Mouse (Mus musculus) liver, embryonic 11.5 days (tissue): Measurements from ENCODE around the gene Tmem265. TPM values are rescaled to one million over a fixed set of nuclear protein-coding genes. Genes with fewer than 3 reads are reported as not detected.

Experiments used
- ATAC-seq: fragments of 200-750 bp; cut with Nextera tagmentation; replicated peaks from 2 replicates; pipeline ENCODE4 v1.8.0; 2017; ENCODE audit warnings: moderate number of reproducible peaks, mild to moderate bottlenecking, moderate TSS enrichment, moderate library complexity; ENCODE audit not compliant: low FRiP score
- DNase-seq: peaks from one replicate; pipeline ENCODE4 v3.0.0-alpha.2; 2017; ENCODE audit warnings: low spot score
- H3K27ac ChIP-seq: fragments of 300-500 bp; sonication (generic); 2 replicates; pipeline ENCODE4 v1.5.1; 2014; ENCODE audit warnings: mild to moderate bottlenecking, low read depth, low read length, control low read depth
- H3K27me3 ChIP-seq: fragments of 300-500 bp; sonication (generic); replicated peaks from 2 replicates; pipeline ENCODE4 v1.6.1; 2014; ENCODE audit warnings: low read length, mixed read lengths; ENCODE audit not compliant: control insufficient read depth, insufficient read depth
- H3K36me3 ChIP-seq: fragments of 300-500 bp; sonication (generic); 2 replicates; pipeline ENCODE4 v1.6.1; 2014; ENCODE audit warnings: mild to moderate bottlenecking, low read length, moderate library complexity, mixed read lengths; ENCODE audit not compliant: control insufficient read depth, insufficient read depth
- H3K4me1 ChIP-seq: fragments of 300-500 bp; sonication (generic); replicated peaks from 2 replicates; pipeline ENCODE4 v1.6.1; 2014; ENCODE audit warnings: low read length, mixed read lengths; ENCODE audit not compliant: control insufficient read depth, insufficient read depth
- H3K4me2 ChIP-seq: fragments of 300-500 bp; sonication (generic); 2 replicates; pipeline ENCODE4 v1.6.1; 2014; ENCODE audit warnings: mild to moderate bottlenecking, control low read depth, moderate library complexity
- H3K4me3 ChIP-seq: fragments of 300-500 bp; sonication (generic); 2 replicates; pipeline ENCODE4 v1.5.1; 2014; ENCODE audit warnings: low read depth, low read length, control low read depth
- H3K9ac ChIP-seq: fragments of 300-500 bp; sonication (generic); 2 replicates; pipeline ENCODE4 v1.6.1; 2014; ENCODE audit warnings: low read depth, low read length, control low read depth
- H3K9me3 ChIP-seq: fragments of 300-500 bp; sonication (generic); 2 replicates; pipeline ENCODE4 v1.6.1; 2016; ENCODE audit warnings: low read length, inconsistent platforms, mixed read lengths; ENCODE audit not compliant: control insufficient read depth
- WGBS: fragments of 180-500 bp; shearing (Covaris S2); extraction: QIAGEN DNeasy Blood & Tissue Kit; methylation state at CpG from one replicate; pipeline ENCODE4 v1.1.7; 2014; 5-methylcytosine and 5-hydroxymethylcytosine counted together
- polyA plus RNA-seq: library from polyadenylated mRNA; unstranded; fragments of >200 nt; fragmentation: Nextera tagmentation; extraction: Ambion mirVana; gene quantifications from 2 replicates; pipeline ENCODE4 v1.2.1, GENCODE M21; 2014

Tmem265 gene
- 6.9 and 11.1 TPM in 2 replicates for polyA plus RNA-seq

- ATAC-seq (no peak), DNase-seq (no peak)
- H3K9me3 ChIP-seq: no peaks in the 10 kb centered on the region
- 85% methylated on average over 5 of the region's 5 CpGs for WGBS
- no peak within 1 kb of the TSS for H3K27ac ChIP-seq
- no peaks in the 10 kb centered on the region for H3K4me1 ChIP-seq
- peaks cover 57% of the 10 kb centered on the region for H3K36me3 ChIP-seq
- no peaks in the 10 kb centered on the region for H3K27me3 ChIP-seq
- no peak within 1 kb of the TSS for H3K9ac ChIP-seq
- H3K4me3 ChIP-seq: no peak within 1 kb of the TSS
- no peak within 1 kb of the TSS for H3K4me2 ChIP-seq
These were observed at the start of gene Tmem265 for GRCm38 (mm10) chr7:127561340-127561858. TSS of gene Tmem265 (plus strand) at chr7:127561390.

- H3K27me3 ChIP-seq: no peaks in the 10 kb centered on the region
- peak within 1 kb of the TSS; percentile 94 for H3K27ac ChIP-seq
- WGBS: under 1% methylated on average over 37 of the region's 37 CpGs
- peak; percentile 96 for ATAC-seq
- H3K4me1 ChIP-seq: peaks cover 6% of the 10 kb centered on the region; the same call in 1 of the 2 replicates
- peak; percentile 95 for DNase-seq
- peak within 1 kb of the TSS; percentile 82 for H3K9ac ChIP-seq
- H3K36me3 ChIP-seq: peaks cover 19% of the 10 kb centered on the region
- H3K4me2 ChIP-seq: peak within 1 kb of the TSS; percentile 73
- no peaks in the 10 kb centered on the region for H3K9me3 ChIP-seq
- peak within 1 kb of the TSS; percentile 79 for H3K4me3 ChIP-seq
These were observed 49.4 kb upstream of the Tmem265 start, which contains the start of gene Srcap for GRCm38 (mm10) chr7:127511808-127512230. TSS of gene Srcap (plus strand) at chr7:127511983.

GRCm38 (mm10) chr7:127512231-127513015 is 48.8 kb upstream of the Tmem265 start:
- Histone ChIP-seq H3K4me2 (peak overlapping the region; percentile 73), H3K27me3 (no peaks in the 10 kb centered on the region), H3K4me3 (peak overlapping the region; percentile 79), H3K9ac (peak overlapping the region; percentile 82), H3K27ac (peak overlapping the region; percentile 94), H3K9me3 (no peaks in the 10 kb centered on the region), H3K36me3 (peaks cover 25% of the 10 kb centered on the region), H3K4me1 (peaks cover 6% of the 10 kb centered on the region; the same call in 1 of the 2 replicates)
- ATAC-seq: peak; percentile 84
- peak; percentile 93 for DNase-seq
- under 1% methylated on average over 60 of the region's 93 CpGs for WGBS

GRCm38 (mm10) chr7:127513016-127513390 is 48.2 kb upstream of the Tmem265 start:
- Histone ChIP-seq H3K27me3 (no peaks in the 10 kb centered on the region), H3K27ac (peak overlapping the region; percentile 94), H3K9me3 (no peaks in the 10 kb centered on the region), H3K4me1 (peaks cover 6% of the 10 kb centered on the region; the same call in 1 of the 2 replicates), H3K9ac (peak overlapping the region; percentile 82), H3K4me2 (peak overlapping the region; percentile 73), H3K4me3 (peak overlapping the region; percentile 79), H3K36me3 (peaks cover 28% of the 10 kb centered on the region)
- WGBS: 23% methylated on average over 8 of the region's 8 CpGs
- DNase-seq (no peak), ATAC-seq (no peak)

- WGBS: 90% methylated on average over 3 of the region's 3 CpGs
- H3K4me1 ChIP-seq: peaks cover 6% of the 10 kb centered on the region; the same call in 1 of the 2 replicates
- 0 out of 2 replicates have a peak overlapping the region, but pooled peaks have one; percentile 8 for H3K9ac ChIP-seq
These were observed 47.4 kb upstream of the Tmem265 start for GRCm38 (mm10) chr7:127513781-127514180.

GRCm38 (mm10) chr7:127515846-127516245 is 45.3 kb upstream of the Tmem265 start:
- DNase-seq: no peak
- 92% methylated on average over 7 of the region's 7 CpGs for WGBS
- H3K36me3 ChIP-seq: peaks cover 39% of the 10 kb centered on the region
- no peaks in the 10 kb centered on the region for H3K9me3 ChIP-seq
- ATAC-seq: no peak
- no peak overlapping the region for H3K4me3 ChIP-seq
- H3K9ac ChIP-seq: no peak overlapping the region
- H3K4me1 ChIP-seq: peaks cover 6% of the 10 kb centered on the region; the same call in 1 of the 2 replicates
- no peaks in the 10 kb centered on the region for H3K27me3 ChIP-seq
- H3K4me2 ChIP-seq: no peak overlapping the region
- no peak overlapping the region for H3K27ac ChIP-seq

More at GRCm38 (mm10) chr7:127513781-127514180, 47.4 kb upstream of the Tmem265 start:
- DNase-seq (no peak), ATAC-seq (no peak)
- H3K4me3 ChIP-seq: peak overlapping the region; percentile 79
- H3K27me3 ChIP-seq: no peaks in the 10 kb centered on the region
- H3K9me3 ChIP-seq: no peaks in the 10 kb centered on the region
- peak overlapping the region; percentile 73 for H3K4me2 ChIP-seq
- H3K27ac ChIP-seq: peak overlapping the region; percentile 94; the same call in 1 of the 2 replicates
- H3K36me3 ChIP-seq: peaks cover 30% of the 10 kb centered on the region

- Histone ChIP-seq H3K4me3 (no peak overlapping the region), H3K27ac (no peak overlapping the region), H3K9ac (no peak overlapping the region), H3K4me1 (peaks cover 6% of the 10 kb centered on the region; the same call in 1 of the 2 replicates), H3K36me3 (peaks cover 43% of the 10 kb centered on the region), H3K4me2 (no peak overlapping the region), H3K9me3 (no peaks in the 10 kb centered on the region), H3K27me3 (no peaks in the 10 kb centered on the region)
- DNase-seq (no peak), ATAC-seq (no peak)
- whole genome bisulfite sequencing: 92% methylated on average over 6 of the region's 7 CpGs
These were observed 44.8 kb upstream of the Tmem265 start for GRCm38 (mm10) chr7:127516344-127516743.

GRCm38 (mm10) chr7:127519284-127519683 is 41.9 kb upstream of the Tmem265 start, which contains the start of gene Gm42715:
TSS of gene Gm42715 (plus strand) at chr7:127519584.
- H3K36me3 ChIP-seq: peaks cover 59% of the 10 kb centered on the region
- no peak for DNase-seq
- H3K4me2 ChIP-seq: no peak within 1 kb of the TSS
- no peaks in the 10 kb centered on the region for H3K27me3 ChIP-seq
- H3K9me3 ChIP-seq: no peaks in the 10 kb centered on the region
- WGBS: 90% methylated on average over 3 of the region's 3 CpGs
- no peak within 1 kb of the TSS for H3K27ac ChIP-seq
- no peak for ATAC-seq
- H3K4me3 ChIP-seq: no peak within 1 kb of the TSS
- H3K4me1 ChIP-seq: no peaks in the 10 kb centered on the region; the same call in 1 of the 2 replicates
- no peak within 1 kb of the TSS for H3K9ac ChIP-seq
